Mouse (Mus musculus) lung, adult 2 months (tissue): ENCODE results near the gene Atxn2. TPM values are rescaled to one million over a fixed set of nuclear protein-coding genes. Genes with fewer than 3 reads are reported as not detected.
"Not testable (repeated sequence)": the region's sequence is repeated elsewhere in the genome, so short reads cannot be mapped to it uniquely, and the experiment has no call there.

Experiments
- DNase-seq: peaks from one replicate; pipeline ENCODE4 v3.0.0; 2022
- H3K4me1 ChIP-seq: fragments of 200-500 bp; 2 replicates; pipeline ENCODE4 v1.6.1; 2011; ENCODE audit warnings: low read length; ENCODE audit not compliant: control insufficient read depth, insufficient read depth
- H3K4me3 ChIP-seq: fragments of 200-500 bp; replicated peaks from 2 replicates; pipeline ENCODE3; 2011; ENCODE audit warnings: low read depth, mild to moderate bottlenecking, control low read depth, low read length; ENCODE audit errors: extremely low read depth
- CTCF ChIP-seq: fragments of 200-500 bp; IDR thresholded peaks from 2 replicates; pipeline ENCODE4 v1.5.1; 2011; ENCODE audit warnings: mild to moderate bottlenecking, low read length, control low read depth; ENCODE audit not compliant: insufficient read depth
- POLR2A ChIP-seq: fragments of 200-500 bp; IDR thresholded peaks from 2 replicates; pipeline ENCODE4 v1.6.1; 2011; ENCODE audit warnings: low read depth, mild to moderate bottlenecking, control low read depth, low read length, borderline replicate concordance; ENCODE audit errors: extremely low read depth
- whole genome bisulfite sequencing: fragments of 180-500 bp; shearing (Covaris S2); methylation state at CpG from one replicate; pipeline ENCODE4 v1.1.7; 2018; 5-methylcytosine and 5-hydroxymethylcytosine counted together
- polyA plus RNA-seq: library from polyadenylated mRNA; depleted of rRNA; stranded (reverse); fragments of >200 nt; gene quantifications from 2 replicates; pipeline ENCODE4 v1.2.3, GENCODE M21; 2012

The Atxn2 gene
- polyA plus RNA-seq, 1 experiment: 108 TPM

- Histone ChIP-seq H3K4me1 (no peaks in the 10 kb centered on the region; the same call in 1 of the 2 replicates), H3K4me3 (no peak overlapping the region)
- WGBS: 89% methylated on average over 2 of the region's 2 CpGs
- TF ChIP-seq CTCF: no peak
- no peak for TF ChIP-seq POLR2A
- DNase-seq: no peak
Observed at GRCm38 (mm10) chr5:121730057-121730456, 18.9 kb downstream of the Atxn2 start.

- Histone ChIP-seq H3K4me3 (no peak overlapping the region), H3K4me1 (peaks cover 2% of the 10 kb centered on the region)
- TF ChIP-seq POLR2A (no peak), CTCF (no peak)
- 90% methylated on average over 3 of the region's 3 CpGs for WGBS
- no peak for DNase-seq
Observed at GRCm38 (mm10) chr5:121736641-121737040, 25.5 kb downstream of the Atxn2 start.

- not testable (repeated sequence) for DNase-seq, H3K4me3 ChIP-seq, H3K4me1 ChIP-seq
- 47% methylated on average over 2 of the region's 2 CpGs for WGBS
Observed at GRCm38 (mm10) chr5:121738162-121738561, 27.0 kb downstream of the Atxn2 start.

- WGBS: 62% methylated on average over 7 of the region's 7 CpGs
- Histone ChIP-seq H3K4me1 (peaks cover 4% of the 10 kb centered on the region), H3K4me3 (no peak overlapping the region)
- DNase-seq: no peak
- no peak for TF ChIP-seq POLR2A
- TF ChIP-seq CTCF: no peak
Observed at GRCm38 (mm10) chr5:121738576-121739191, 27.5 kb downstream of the Atxn2 start.

GRCm38 (mm10) chr5:121740516-121740915 is 29.4 kb downstream of the Atxn2 start:
- no peak for DNase-seq
- no peak overlapping the region for H3K4me3 ChIP-seq

GRCm38 (mm10) chr5:121742915-121743314 is 31.8 kb downstream of the Atxn2 start:
- no peak for TF ChIP-seq CTCF
- TF ChIP-seq POLR2A: no peak
- WGBS: 84% methylated on average over 2 of the region's 2 CpGs
- peaks cover 4% of the 10 kb centered on the region for H3K4me1 ChIP-seq
- no peak overlapping the region for H3K4me3 ChIP-seq
- no peak for DNase-seq

More at GRCm38 (mm10) chr5:121740516-121740915, 29.4 kb downstream of the Atxn2 start:
- H3K4me1 ChIP-seq: peaks cover 4% of the 10 kb centered on the region
- 84% methylated on average over 1 of the region's 1 CpGs for WGBS
- no peak for TF ChIP-seq POLR2A
- no peak for TF ChIP-seq CTCF

GRCm38 (mm10) chr5:121747884-121748594 is 36.9 kb downstream of the Atxn2 start:
- 90% methylated on average over 4 of the region's 4 CpGs for WGBS
- H3K4me1 ChIP-seq, DNase-seq, H3K4me3 ChIP-seq: not testable (repeated sequence)

- TF ChIP-seq POLR2A (no peak), CTCF (no peak)
Observed at GRCm38 (mm10) chr5:121749633-121750032, 38.5 kb downstream of the Atxn2 start.

GRCm38 (mm10) chr5:121757900-121758299 is 46.8 kb downstream of the Atxn2 start:
- H3K4me3 ChIP-seq: no peak overlapping the region
- H3K4me1 ChIP-seq: peaks cover 2% of the 10 kb centered on the region; the same call in 1 of the 2 replicates
- no peak for TF ChIP-seq CTCF
- no peak for TF ChIP-seq POLR2A
- DNase-seq: no peak
- WGBS: 64% methylated on average over 2 of the region's 2 CpGs

More at GRCm38 (mm10) chr5:121749633-121750032, 38.5 kb downstream of the Atxn2 start:
- H3K4me3 ChIP-seq: no peak overlapping the region
- whole genome bisulfite sequencing: 83% methylated on average over 2 of the region's 2 CpGs
- no peaks in the 10 kb centered on the region for H3K4me1 ChIP-seq
- DNase-seq: no peak

GRCm38 (mm10) chr5:121758341-121758740 is 47.2 kb downstream of the Atxn2 start:
- peaks cover 3% of the 10 kb centered on the region; the same call in 1 of the 2 replicates for H3K4me1 ChIP-seq
- no peak overlapping the region for H3K4me3 ChIP-seq
- 83% methylated on average over 4 of the region's 4 CpGs for WGBS
- no peak for TF ChIP-seq CTCF
- no peak for TF ChIP-seq POLR2A
- no peak for DNase-seq
